Mouse (Mus musculus): Measurements from ENCODE around the gene Polr2j. TPM values are rescaled to one million over a fixed set of nuclear protein-coding genes. Genes with fewer than 3 reads are reported as not detected.

Gene Polr2j
- polyA plus RNA-seq, 1 experiment from 2014 or later, result 236 TPM

- no peak within 1 kb of the TSS for H3K27ac ChIP-seq (ENCODE audit: low read depth, low read length)
- H3K4me1 ChIP-seq (ENCODE audit: control insufficient read depth, insufficient read depth, low read length), result peaks cover 8% of the 10 kb centered on the region; the same call in 1 of the 2 replicates
- peak; percentile 96 for DNase-seq (ENCODE audit: low spot score)
- peaks cover 8% of the 10 kb centered on the region for H3K27me3 ChIP-seq (ENCODE audit: control insufficient read depth, insufficient read depth, low read length)
- peak; percentile 96 for ATAC-seq (ENCODE audit: insufficient read depth, low FRiP score, low TSS enrichment)
- WGBS, result under 1% methylated on average over 28 of the region's 28 CpGs
- H3K36me3 ChIP-seq (ENCODE audit: control insufficient read depth, insufficient read depth, low read length), result no peaks in the 10 kb centered on the region; the same call in 1 of the 2 replicates
- peak within 1 kb of the TSS; percentile 39 for H3K4me3 ChIP-seq (ENCODE audit: low read depth, low read length)
- H3K9me3 ChIP-seq (ENCODE audit: control insufficient read depth, low read length), result no peaks in the 10 kb centered on the region
- H3K9ac ChIP-seq (ENCODE audit: low read length), result peak within 1 kb of the TSS; percentile 51
- peak within 1 kb of the TSS; percentile 89 for H3K4me2 ChIP-seq (ENCODE audit: low read depth)
These were observed 32.7 kb upstream of the Polr2j start, which contains the start of gene Rasa4 for GRCm38 (mm10) chr5:136083669-136084107. TSS of gene Rasa4 (plus strand) at chr5:136083916.

GRCm38 (mm10) chr5:136084144-136084881 is 32.1 kb upstream of the Polr2j start:
- Histone ChIP-seq H3K9me3 (ENCODE audit: control insufficient read depth, low read length) (no peaks in the 10 kb centered on the region), H3K36me3 (ENCODE audit: control insufficient read depth, insufficient read depth, low read length) (no peaks in the 10 kb centered on the region; the same call in 1 of the 2 replicates), H3K27ac (ENCODE audit: low read depth, low read length) (no peak overlapping the region), H3K27me3 (ENCODE audit: control insufficient read depth, insufficient read depth, low read length) (peaks cover 8% of the 10 kb centered on the region), H3K9ac (ENCODE audit: low read length) (peak overlapping the region; percentile 51), H3K4me2 (ENCODE audit: low read depth) (peak overlapping the region; percentile 89), H3K4me1 (ENCODE audit: control insufficient read depth, insufficient read depth, low read length) (peaks cover 8% of the 10 kb centered on the region; the same call in 1 of the 2 replicates), H3K4me3 (ENCODE audit: low read depth, low read length) (peak overlapping the region; percentile 39)
- ATAC-seq (ENCODE audit: insufficient read depth, low FRiP score, low TSS enrichment), result peak; percentile 30
- 3% methylated on average over 23 of the region's 23 CpGs for WGBS
- DNase-seq (ENCODE audit: low spot score), result peak; percentile 19

DNA sequence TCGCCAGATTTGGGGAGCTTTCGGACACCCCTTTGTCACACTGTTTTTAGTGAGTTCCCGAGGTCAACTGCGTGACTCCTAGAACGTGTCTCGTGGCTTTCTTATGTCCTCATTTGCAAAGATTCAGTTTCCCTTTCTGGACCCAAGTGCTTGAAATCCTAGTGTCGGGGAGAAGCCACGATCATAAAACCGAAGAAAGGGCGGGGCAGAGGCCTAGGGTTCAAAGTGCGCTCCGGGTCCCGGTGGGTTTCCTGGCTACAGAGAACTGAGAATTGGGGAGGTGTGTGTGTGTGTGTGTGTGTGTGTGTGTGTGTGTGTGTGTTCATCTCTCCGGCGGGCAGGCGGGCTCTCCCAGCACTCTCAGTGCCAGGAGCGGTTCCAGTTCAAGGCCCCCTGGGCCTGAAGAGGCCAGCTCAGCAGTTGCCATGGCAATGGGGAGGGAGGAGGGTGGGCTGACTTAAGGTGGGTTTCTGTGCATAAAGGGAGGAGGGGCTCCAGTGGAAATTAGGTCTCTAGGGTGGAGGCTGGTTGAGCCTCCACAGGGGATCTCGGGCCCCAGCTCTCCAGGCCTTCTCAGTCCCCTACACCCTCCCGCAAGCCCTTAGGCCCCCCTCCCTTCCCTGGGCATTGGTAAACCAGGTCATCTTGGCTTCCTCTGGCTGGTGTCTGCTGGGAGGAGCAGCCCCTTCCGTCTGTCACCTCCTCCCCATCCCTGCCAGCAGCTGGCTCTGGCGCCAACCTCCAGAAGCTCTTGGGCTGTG is 31.4 kb upstream of the Polr2j start:
- Histone ChIP-seq H3K4me3 (ENCODE audit: low read depth, low read length) (peak overlapping the region; percentile 39; the same call in 1 of the 2 replicates), H3K4me2 (ENCODE audit: low read depth) (peak overlapping the region; percentile 89), H3K36me3 (ENCODE audit: control insufficient read depth, insufficient read depth, low read length) (no peaks in the 10 kb centered on the region; the same call in 1 of the 2 replicates), H3K27ac (ENCODE audit: low read depth, low read length) (no peak overlapping the region), H3K27me3 (ENCODE audit: control insufficient read depth, insufficient read depth, low read length) (peaks cover 8% of the 10 kb centered on the region), H3K9ac (ENCODE audit: low read length) (no peak overlapping the region), H3K9me3 (ENCODE audit: control insufficient read depth, low read length) (no peaks in the 10 kb centered on the region), H3K4me1 (ENCODE audit: control insufficient read depth, insufficient read depth, low read length) (peaks cover 8% of the 10 kb centered on the region; the same call in 1 of the 2 replicates)
- ATAC-seq (ENCODE audit: insufficient read depth, low FRiP score, low TSS enrichment) (0 out of 2 replicates have a peak, but pooled peaks have one; percentile 42), DNase-seq (ENCODE audit: low spot score) (peak; percentile 66)
- WGBS, result 5% methylated on average over 18 of the region's 21 CpGs

DNA sequence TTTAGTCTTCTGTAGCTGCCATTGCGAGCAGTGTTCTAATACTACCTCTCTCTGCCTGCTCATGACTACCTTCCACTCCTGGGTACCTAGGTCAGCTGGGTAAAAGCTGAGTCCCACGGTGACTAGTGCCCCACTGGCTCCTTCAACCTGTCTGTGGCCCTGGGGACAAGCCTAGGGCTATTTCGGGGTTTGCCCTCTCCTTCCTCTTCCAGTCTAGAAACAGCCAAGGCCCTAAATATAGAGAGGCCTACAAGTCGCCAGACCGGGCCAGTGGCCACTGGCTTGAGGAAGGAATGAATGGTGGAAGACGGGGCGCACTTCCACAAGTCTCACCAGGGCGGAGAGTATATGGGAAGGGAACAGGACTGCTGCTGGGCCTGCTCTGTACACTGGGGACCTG is 30.1 kb upstream of the Polr2j start:
- Histone ChIP-seq H3K4me3 (ENCODE audit: low read depth, low read length) (no peak overlapping the region), H3K9me3 (ENCODE audit: control insufficient read depth, low read length) (no peaks in the 10 kb centered on the region), H3K4me1 (ENCODE audit: control insufficient read depth, insufficient read depth, low read length) (peaks cover 8% of the 10 kb centered on the region; the same call in 1 of the 2 replicates), H3K27ac (ENCODE audit: low read depth, low read length) (no peak overlapping the region), H3K36me3 (ENCODE audit: control insufficient read depth, insufficient read depth, low read length) (no peaks in the 10 kb centered on the region; the same call in 1 of the 2 replicates), H3K27me3 (ENCODE audit: control insufficient read depth, insufficient read depth, low read length) (peaks cover 8% of the 10 kb centered on the region), H3K9ac (ENCODE audit: low read length) (no peak overlapping the region), H3K4me2 (ENCODE audit: low read depth) (no peak overlapping the region)
- DNase-seq (ENCODE audit: low spot score), result no peak
- no peak for ATAC-seq (ENCODE audit: insufficient read depth, low FRiP score, low TSS enrichment)
- 89% methylated on average over 8 of the region's 8 CpGs for WGBS

DNA sequence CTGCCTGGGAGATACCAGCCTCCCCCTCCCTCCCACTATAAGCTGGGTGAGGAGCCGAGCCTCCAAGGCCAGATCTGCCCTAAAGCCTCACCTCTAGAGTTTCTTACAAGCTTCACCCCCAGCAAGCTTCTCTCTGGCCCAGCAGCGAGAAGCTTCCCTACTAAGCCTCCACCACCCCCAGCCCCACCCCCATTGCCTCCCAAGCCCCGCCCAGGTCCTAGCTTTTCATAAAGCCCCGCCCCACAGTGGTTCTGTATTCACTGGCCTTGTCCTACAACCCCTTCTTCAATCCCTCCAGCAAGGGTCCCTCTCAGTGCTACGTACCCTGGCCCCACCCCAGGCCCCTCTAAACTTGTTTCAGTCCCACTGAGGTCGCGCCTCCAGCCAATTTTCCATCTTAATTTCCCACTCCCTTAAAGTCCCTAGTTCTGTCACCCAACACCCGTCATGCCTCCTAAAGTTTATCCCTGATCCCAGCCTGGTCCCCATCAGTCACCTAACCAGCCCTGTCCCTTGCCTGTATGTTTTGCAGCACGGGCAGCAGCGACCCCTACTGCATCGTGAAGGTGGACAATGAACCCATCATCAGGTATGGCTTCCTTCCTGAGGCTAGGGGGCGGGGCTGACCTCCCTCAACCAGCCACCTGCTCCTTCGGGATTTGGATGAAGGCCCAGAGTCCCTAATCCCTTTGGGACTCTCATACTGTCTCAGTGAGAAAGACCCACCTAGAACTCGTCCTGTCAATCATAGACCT is 27.4 kb upstream of the Polr2j start:
- Histone ChIP-seq H3K36me3 (ENCODE audit: control insufficient read depth, insufficient read depth, low read length) (no peaks in the 10 kb centered on the region; the same call in 1 of the 2 replicates), H3K4me2 (ENCODE audit: low read depth) (no peak overlapping the region), H3K4me3 (ENCODE audit: low read depth, low read length) (no peak overlapping the region), H3K4me1 (ENCODE audit: control insufficient read depth, insufficient read depth, low read length) (peaks cover 8% of the 10 kb centered on the region; the same call in 1 of the 2 replicates), H3K9me3 (ENCODE audit: control insufficient read depth, low read length) (no peaks in the 10 kb centered on the region), H3K27me3 (ENCODE audit: control insufficient read depth, insufficient read depth, low read length) (peaks cover 7% of the 10 kb centered on the region), H3K27ac (ENCODE audit: low read depth, low read length) (no peak overlapping the region), H3K9ac (ENCODE audit: low read length) (no peak overlapping the region)
- ATAC-seq (ENCODE audit: insufficient read depth, low FRiP score, low TSS enrichment), result no peak
- no peak for DNase-seq (ENCODE audit: low spot score)
- WGBS, result 16% methylated on average over 14 of the region's 14 CpGs

DNA sequence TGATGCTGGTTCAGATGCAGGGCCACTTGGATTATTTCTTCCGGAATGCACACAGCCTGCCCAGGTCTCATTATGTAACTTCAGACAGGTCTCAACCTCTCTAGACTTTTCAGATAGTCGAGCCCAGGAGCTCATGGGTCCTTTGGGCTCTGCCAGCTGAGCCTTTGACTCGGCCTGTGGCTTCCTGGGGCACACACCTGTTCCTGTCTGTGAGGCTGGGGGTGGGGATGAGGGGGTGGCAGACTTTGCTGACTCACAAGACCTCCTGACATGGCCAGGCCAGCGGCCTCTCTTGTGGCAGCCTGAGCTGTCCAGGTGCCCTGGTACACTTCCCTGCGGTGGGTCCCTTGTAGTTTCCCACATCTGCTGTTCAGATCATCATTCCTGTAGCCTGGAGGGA is 24.5 kb upstream of the Polr2j start:
- no peaks in the 10 kb centered on the region for H3K4me1 ChIP-seq (ENCODE audit: control insufficient read depth, insufficient read depth, low read length)
- H3K4me3 ChIP-seq (ENCODE audit: low read depth, low read length), result no peak overlapping the region
- H3K27me3 ChIP-seq (ENCODE audit: control insufficient read depth, insufficient read depth, low read length), result no peaks in the 10 kb centered on the region
- no peak overlapping the region for H3K27ac ChIP-seq (ENCODE audit: low read depth, low read length)
- WGBS, result 54% methylated on average over 5 of the region's 5 CpGs
- H3K9ac ChIP-seq (ENCODE audit: low read length), result no peak overlapping the region
- no peaks in the 10 kb centered on the region for H3K36me3 ChIP-seq (ENCODE audit: control insufficient read depth, insufficient read depth, low read length)
- ATAC-seq (ENCODE audit: insufficient read depth, low FRiP score, low TSS enrichment) (no peak), DNase-seq (ENCODE audit: low spot score) (no peak)
- no peak overlapping the region for H3K4me2 ChIP-seq (ENCODE audit: low read depth)
- no peaks in the 10 kb centered on the region for H3K9me3 ChIP-seq (ENCODE audit: control insufficient read depth, low read length)

DNA sequence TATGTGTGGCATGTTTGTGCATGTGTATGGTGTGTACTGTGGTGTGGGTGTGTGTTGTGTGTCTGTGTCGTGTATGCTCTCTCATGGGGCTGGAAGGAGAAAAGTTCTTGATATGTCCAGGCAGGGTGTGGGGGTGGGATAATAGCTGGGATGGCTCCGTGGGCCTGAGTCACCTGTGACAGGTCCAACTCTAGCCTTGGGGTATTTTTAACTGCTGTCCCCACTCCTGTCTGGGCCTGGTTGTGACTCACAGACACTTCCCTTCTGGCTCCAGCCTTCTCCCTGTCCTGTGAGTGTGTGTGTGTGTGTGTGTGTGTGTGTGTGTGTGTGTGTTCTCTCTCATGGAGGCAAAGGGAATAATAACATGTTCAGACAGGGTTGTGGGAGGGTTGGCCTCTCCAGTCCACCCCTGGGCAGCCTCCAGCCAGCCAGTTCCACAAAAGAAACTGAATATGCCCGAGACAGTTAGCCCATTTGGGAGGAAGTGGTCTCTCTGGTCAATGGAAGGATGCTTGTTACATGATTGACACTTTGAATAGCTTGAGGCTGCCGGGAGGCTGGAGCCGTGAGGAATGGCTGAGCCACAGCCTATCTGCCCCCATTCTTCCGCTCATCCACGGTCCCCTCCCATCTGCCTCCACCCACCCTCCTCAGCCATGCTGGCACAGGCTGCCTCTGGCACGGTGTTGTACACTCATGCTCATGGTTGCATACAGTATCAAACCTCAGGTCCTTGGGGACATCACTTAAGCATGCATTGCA is 22.0 kb upstream of the Polr2j start:
- no peak overlapping the region for H3K4me2 ChIP-seq (ENCODE audit: low read depth)
- H3K9ac ChIP-seq (ENCODE audit: low read length), result no peak overlapping the region
- no peak overlapping the region for H3K4me3 ChIP-seq (ENCODE audit: low read depth, low read length)
- no peak overlapping the region for H3K27ac ChIP-seq (ENCODE audit: low read depth, low read length)
- DNase-seq (ENCODE audit: low spot score) (no peak), ATAC-seq (ENCODE audit: insufficient read depth, low FRiP score, low TSS enrichment) (no peak)
- whole genome bisulfite sequencing, result 72% methylated on average over 8 of the region's 8 CpGs
- H3K9me3 ChIP-seq (ENCODE audit: control insufficient read depth, low read length), result no peaks in the 10 kb centered on the region
- H3K4me1 ChIP-seq (ENCODE audit: control insufficient read depth, insufficient read depth, low read length), result no peaks in the 10 kb centered on the region
- no peaks in the 10 kb centered on the region for H3K27me3 ChIP-seq (ENCODE audit: control insufficient read depth, insufficient read depth, low read length)
- H3K36me3 ChIP-seq (ENCODE audit: control insufficient read depth, insufficient read depth, low read length), result no peaks in the 10 kb centered on the region

DNA sequence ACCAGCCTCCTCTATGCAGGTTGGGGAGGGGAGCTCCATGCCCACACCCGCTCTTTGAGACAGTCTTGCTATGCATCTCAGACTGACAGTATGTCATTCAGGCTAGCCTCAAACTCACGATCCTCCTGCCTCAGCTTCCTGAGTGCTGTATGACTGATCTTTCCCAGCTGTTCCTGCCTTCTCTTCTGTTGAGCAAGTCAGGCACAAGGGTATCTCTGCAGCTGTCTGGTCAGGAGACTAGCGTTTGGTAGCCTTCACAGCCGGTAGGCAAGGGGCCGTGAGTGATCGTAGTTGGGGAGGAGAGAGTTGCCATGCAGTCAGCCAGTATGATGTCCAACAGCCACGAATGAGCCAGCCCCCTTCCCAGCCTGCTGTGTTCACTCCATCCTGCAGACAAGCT is 21.3 kb upstream of the Polr2j start:
- H3K4me3 ChIP-seq (ENCODE audit: low read depth, low read length), result no peak overlapping the region
- H3K27ac ChIP-seq (ENCODE audit: low read depth, low read length), result no peak overlapping the region
- no peak overlapping the region for H3K9ac ChIP-seq (ENCODE audit: low read length)
- no peaks in the 10 kb centered on the region for H3K9me3 ChIP-seq (ENCODE audit: control insufficient read depth, low read length)
- no peaks in the 10 kb centered on the region for H3K27me3 ChIP-seq (ENCODE audit: control insufficient read depth, insufficient read depth, low read length)
- no peaks in the 10 kb centered on the region for H3K36me3 ChIP-seq (ENCODE audit: control insufficient read depth, insufficient read depth, low read length)
- DNase-seq (ENCODE audit: low spot score), result no peak
- H3K4me1 ChIP-seq (ENCODE audit: control insufficient read depth, insufficient read depth, low read length), result no peaks in the 10 kb centered on the region
- H3K4me2 ChIP-seq (ENCODE audit: low read depth), result no peak overlapping the region
- no peak for ATAC-seq (ENCODE audit: insufficient read depth, low FRiP score, low TSS enrichment)
- 69% methylated on average over 7 of the region's 7 CpGs for WGBS

Measured in neural tube, embryonic 11.5 days (tissue).